Mouse (Mus musculus) adrenal gland, adult 2 months (tissue): ENCODE measurements around the gene Vegfd. TPM values are rescaled to one million over a fixed set of nuclear protein-coding genes. Genes with fewer than 3 reads are reported as not detected.

Experiments
- DNase-seq: peaks from one replicate; pipeline ENCODE4 v3.0.0; 2021
- polyA plus RNA-seq: library from polyadenylated mRNA; depleted of rRNA; stranded (reverse); fragments of >200 nt; gene quantifications from 2 replicates; pipeline ENCODE4 v1.2.3, GENCODE M21; 2012
- total RNA-seq, 2 experiments: library from RNA; stranded (reverse); gene quantifications; 2 replicates each; pipeline ENCODE4 v1.2.3; 2021

Gene Vegfd
- total and polyA plus RNA-seq, 3 experiments = 23.3 to 51.8 (median 24.7) TPM

DNA sequence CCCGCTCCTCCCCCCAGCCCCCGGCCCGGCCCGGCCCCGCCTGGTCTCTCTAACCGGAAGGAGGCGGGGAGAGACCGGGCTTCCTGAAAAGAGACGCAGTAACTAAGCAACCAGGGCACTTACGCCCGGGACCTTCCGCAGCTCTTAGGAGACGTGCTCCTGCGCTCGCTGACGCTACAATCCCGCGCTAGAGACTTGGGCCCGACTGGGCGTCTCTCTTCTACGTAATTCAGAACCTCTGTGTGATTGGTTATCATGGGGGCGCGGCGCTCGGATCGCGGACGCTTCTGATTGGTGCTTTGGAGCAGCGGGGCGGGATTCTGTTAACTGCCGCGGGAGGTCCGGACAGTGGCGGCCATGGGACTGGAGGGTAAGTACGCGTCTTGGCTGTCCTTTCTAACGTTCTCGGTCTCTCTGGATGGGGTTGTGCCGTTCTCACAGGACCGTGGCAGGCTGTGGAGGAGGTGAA is 46.3 kb downstream of the Vegfd start, which contains the start of gene Piga:
Piga (plus strand) TSS at position 317 of the 469 bp plus-strand sequence.
- DNase-seq = peak; percentile 94

DNA sequence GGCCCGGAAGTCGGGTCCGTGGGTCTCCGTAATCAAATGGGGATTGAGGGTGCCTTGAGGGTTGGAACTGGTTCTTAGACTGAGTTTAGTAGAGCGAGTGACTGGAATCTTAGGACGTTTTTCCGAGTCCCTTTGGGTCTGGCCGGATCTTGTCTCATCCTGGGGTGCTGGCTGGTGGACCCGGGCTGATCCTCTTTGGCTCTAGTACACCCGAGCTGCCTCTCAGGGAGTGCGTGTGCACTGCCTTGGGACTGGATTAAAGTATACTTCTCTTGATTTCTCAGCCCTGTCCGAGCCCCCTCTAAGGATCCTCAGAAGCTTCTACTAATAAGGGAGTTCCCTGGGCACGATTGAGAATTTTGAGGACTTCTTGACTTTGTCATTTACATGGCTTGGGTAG is 46.8 kb downstream of the Vegfd start:
- DNase-seq = no peak

DNA sequence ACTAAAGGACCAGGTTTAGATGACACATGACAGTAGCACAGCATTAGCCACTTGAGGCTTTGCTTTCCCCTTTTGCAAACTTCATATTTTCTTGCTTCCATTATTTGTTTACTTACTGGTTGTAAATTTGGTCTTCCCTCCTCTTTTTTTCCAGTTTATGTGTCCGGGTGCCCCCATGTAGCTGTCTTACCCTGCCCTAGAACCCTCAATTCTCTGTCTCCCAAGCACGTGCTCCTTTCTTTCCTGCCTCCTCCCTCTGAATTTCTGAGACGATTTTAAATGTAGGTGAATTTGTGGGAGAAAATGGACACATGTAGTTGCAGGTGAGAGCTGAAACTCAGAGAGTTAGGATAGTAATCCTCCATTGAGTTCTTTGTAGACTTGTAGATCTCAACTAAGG is 47.3 kb downstream of the Vegfd start:
- DNase-seq = no peak

DNA sequence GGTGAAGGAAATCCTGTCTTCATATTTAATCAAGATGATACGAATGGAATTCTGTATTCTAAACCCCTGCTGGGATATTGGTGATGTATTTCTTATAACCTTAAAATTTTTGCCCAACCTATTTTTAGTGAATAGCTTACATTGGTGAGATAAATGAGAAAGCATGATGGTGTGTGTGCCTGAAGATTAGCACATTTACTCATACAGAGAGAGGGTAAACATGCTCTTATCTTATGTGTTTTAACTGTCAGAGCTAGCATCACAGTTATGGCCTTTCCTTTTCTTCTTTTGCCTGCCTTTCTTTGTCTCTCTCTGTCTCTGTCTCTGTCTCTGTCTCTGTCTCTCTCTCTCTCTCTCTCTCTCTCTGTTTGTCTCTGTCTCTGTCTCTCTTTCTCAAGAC is 51.6 kb downstream of the Vegfd start:
- no peak for DNase-seq

DNA sequence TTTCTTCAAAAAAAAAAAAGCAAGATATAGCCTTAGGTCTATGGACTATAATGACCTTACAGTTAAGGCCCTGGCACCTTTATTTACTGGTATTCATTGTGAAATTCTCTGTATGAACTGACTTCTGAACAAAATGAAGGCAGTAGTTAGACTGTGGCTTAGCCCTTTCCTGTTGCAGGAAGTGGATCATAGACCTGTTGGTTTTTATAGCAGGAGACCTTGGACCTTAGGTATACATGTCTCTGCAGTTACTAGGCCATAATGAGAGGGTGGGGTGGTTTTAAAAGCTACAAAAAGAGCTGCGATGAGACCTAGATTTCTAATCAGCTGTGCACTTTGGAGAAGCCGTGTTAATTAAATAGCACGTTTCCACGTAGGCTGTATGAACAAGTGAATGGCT is 54.1 kb downstream of the Vegfd start:
- DNase-seq = no peak

DNA sequence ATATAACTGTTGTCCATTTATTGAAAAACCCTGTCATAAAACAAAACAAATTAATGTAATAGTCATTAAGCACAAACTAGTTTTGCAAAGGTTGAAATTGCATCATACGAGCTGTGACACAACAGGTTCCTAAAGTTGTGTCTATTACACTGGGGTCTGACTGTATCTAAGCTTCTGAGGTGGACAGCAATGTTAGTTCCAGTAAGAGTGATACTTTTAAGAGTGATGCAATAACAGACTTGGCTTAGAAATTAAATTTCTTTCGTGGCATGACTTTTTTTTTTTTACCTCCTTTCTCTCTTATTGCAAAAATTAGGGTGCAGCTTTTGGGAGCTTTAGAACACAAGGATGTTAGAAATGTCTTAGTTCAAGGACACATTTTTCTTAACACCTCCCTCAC is 55.0 kb downstream of the Vegfd start:
- no peak for DNase-seq

DNA sequence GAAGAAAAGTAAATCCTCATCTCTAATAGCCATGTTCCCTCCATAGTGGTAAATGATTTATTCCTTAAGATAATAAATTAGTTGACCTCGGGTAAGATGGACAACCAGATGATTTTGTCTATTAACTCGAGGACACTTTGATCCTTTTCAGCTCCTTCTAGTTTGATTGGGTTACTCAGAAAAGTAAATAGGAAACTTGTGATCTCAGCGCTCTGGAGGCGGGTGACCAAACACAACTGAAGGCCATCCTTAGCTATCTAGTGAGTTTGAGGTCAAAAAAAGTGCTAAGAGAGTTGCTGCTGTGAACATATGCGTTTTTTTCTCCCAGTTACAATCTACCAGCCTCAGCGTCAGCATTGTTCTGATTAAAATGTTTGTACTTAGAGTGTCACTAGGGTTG is 57.4 kb downstream of the Vegfd start:
- no peak for DNase-seq

DNA sequence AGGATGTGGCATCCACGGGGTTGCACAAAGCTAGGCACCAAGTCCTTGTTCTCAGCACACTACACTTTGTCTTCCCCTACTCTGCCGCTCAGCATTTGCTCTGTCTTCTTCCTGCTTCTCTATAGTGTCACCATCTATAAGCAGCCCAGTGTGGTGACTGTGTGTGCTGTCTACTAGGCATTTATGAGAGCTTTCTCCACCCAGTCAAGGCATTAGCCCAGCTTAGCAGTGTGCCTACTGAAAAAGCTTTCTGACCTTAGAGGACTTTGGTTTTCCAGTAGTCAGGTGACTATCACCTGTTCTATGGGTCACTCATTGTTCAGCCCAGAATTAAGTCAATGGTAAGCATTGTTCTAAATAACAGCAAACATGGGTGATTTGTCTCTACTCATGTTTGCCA is 58.0 kb downstream of the Vegfd start:
- no peak for DNase-seq

DNA sequence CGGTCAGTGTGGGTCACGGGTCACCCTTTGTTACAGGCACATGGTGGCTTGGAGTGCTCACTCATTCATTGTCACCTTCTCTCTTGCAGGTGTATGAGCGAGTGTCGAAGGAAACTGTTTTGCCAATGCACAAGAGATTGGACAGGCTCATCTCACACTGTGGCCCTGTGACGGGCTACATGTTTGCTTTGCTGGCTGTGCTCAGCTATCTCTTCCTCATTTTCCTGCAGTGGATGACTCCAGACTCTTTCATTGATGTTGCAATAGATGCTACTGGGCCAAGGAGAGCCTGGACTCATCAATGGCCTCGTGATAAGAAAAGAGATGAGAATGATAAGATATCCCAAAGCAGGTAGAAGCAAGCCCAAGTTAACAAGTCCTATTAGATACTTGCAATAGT is 58.4 kb downstream of the Vegfd start:
- DNase-seq = peak; percentile 40

DNA sequence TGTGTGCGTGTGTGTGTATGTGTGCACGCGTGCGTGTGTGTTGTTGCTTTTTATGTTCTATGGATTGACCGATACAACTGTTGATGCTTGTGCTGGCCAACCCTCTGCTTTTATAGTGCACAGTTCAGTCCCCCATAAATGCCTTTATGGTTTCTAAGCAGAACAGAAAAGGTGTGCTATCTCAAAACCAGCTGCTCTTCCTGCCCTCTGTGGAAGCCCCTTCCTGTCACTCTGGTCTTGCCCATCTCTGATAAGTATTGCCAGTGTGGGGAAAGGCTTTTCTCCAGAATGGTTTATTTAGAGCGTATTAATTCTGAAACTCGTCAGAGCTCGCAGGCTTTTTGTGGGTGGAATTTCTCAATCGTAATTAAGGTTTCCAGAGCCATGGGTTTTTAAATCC is 59.5 kb downstream of the Vegfd start:
- no peak for DNase-seq

DNA sequence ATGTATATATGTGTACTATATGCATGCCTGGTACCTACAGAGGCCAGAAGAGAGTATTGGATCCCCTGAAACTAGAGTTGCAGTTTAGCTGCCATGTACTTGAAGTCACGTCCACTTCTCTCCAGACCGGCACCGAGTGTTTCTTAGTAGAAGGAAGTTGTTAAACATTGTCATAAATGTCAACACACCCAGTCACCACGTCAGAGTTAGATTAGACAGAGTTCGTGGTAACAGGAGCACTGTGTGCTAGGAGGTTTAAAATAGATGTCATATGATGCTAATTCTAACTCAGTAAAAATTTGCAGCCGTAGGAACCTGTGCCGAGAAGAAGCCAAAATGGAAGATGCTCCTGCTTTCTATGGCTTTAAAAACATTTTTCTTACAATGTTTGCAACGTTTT is 63.5 kb downstream of the Vegfd start, which contains the start of gene Asb11:
Asb11 (plus strand) TSS at position 286 of the 400 bp plus-strand sequence.
- no peak for DNase-seq

DNA sequence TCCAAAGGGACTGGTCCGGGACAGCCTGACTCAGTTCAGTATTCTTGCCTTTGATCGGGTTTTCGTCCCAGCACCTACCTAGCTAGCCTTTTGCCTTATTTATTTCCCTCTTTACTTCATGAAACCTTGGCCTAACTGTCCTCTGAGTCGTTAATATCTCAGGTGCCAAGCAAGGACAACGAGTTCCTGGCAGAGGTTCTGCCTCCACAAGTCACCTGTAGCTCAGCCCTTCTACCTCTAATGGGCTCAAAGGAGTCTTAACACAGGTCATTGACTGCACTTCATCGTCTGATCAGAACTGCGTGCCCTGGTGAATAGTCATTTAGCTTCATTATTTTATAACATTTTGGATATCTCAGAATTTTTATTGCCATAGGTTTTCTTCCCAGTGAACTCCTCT is 66.3 kb downstream of the Vegfd start:
- no peak for DNase-seq

DNA sequence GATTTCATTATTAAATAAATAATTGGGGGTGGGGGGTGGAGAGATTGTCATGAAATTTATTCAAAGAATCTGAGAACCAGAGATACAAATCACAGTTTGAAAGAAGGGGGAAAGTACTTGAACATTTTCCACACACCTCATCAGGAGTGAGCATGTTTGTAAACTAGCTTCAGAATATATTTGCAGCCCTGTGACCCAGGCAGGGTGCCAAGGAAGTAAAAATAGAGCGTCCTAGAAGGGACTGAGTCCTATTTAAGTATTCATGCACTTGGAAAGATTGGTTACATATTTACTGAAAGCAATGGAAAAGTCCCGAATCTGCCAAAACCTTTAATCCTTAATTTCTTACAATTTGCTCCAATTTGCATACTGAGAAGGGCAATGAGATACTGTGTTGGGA is 67.0 kb downstream of the Vegfd start:
- DNase-seq = peak; percentile 37

DNA sequence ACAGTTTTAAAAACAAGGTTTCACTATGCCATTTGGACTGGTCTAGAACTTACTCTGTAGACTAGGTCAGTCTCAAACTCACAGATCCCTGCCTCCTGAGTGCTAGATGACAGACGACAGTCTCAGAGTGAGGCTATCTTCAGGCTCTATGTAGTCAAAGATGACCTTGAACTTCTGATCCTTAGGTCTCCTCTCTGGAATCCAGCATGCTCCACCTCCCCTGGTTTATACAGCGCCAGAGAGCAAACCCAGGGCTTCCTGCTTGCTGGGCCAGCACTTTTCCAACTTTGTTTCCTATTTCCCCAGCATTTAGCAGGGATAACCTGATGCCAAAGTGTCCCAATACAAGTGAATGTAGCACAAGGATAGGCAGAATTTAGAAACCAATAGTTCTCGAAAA is 67.5 kb downstream of the Vegfd start:
- DNase-seq = no peak

DNA sequence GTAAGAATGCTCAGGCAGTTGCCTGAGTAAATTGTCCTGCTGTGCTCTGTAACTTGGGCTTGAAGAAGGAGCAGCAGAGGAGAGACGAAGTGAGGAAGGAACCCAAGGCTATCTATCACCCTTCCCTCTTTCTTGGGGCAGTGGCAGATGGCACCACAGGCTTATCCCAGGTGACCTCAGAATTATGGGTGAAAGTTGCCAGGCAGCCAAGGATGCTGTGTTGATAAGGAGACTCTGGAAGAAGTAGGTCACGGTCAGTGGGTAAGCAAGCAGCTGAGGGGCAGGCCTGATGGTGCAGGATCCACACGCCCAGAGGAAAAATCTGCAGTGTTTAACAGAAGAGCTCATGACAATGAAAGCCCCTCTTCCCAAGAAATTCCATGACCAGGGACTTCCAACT is 68.1 kb downstream of the Vegfd start:
- DNase-seq = peak; percentile 60

DNA sequence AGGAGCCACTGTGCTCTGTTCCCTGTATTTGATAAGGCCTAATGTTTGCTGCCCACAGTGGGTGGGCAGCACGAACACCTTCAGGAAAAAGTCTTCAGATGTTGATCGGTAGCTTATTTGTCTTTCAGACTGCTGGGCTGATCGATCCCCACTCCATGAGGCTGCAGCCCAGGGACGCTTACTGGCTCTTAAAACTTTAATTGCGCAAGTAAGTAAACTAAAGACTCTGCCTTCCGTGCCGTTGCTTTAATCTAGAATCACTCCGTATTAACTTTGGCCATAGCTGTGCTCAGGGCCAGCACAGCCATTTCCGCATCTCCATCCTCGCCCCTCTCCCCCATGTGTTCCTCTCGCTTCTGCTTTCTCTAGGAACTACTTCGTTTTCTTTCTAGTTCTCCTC is 72.4 kb downstream of the Vegfd start:
- no peak for DNase-seq

DNA sequence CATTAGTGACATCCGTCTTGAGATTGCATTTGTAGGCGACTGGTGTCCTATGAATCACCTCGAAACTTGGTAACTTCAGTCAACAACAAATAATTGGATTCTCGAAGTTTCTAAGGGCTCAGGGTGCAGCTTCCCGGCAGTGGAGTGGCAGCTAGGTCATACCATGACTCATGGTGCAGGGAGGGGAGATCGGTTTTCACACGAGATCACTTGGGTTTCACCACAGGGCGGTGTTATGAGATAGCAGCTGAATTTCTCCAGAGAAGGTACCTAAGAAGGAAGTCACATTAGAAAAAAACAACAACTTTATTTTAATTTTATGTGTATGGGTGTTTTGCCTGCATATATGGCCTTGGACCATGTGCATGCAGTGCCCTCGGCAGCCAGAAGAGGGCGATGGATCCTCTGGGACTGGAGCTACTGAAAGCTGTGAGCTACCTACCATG is 73.0 kb downstream of the Vegfd start:
- DNase-seq = no peak

DNA sequence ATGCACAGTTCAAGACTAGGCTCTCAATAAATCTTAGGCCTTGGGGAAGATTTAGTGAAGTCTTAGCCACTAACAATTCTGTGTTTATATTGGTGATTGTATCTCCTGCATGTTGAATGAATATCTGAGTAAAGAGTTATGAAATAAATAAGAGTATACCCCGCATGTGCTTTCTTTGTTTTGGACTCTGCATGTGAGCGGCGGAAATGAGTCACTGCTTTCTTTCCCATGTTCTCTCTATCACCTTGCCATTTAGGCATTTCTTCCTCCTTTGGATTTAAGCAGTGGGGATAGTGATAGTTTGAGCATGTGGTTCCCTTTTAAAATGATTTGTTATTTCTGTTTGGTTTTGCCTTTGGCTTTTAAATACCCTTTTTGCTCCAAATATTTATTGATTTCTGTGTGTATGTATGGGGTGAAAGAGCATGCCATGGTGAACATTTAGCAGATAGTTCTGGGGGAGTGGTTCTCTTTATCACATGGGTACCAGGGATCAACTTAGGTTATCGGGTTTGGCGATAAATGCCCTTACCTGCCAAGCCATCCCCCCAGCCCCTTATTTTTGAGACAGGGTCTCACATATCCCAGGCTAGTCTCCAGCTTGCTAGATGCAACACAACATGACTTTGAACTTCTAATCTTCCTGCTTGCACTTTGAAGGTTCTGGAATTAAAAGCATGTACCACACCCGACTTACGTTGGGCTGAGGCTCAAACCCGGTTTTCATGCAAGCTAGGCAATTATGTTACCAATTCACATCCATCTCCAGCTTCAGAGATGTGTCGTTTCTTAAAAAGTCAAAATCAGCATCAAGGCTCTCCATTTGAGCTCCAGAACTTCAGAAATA is 73.9 kb downstream of the Vegfd start:
- DNase-seq = no peak

DNA sequence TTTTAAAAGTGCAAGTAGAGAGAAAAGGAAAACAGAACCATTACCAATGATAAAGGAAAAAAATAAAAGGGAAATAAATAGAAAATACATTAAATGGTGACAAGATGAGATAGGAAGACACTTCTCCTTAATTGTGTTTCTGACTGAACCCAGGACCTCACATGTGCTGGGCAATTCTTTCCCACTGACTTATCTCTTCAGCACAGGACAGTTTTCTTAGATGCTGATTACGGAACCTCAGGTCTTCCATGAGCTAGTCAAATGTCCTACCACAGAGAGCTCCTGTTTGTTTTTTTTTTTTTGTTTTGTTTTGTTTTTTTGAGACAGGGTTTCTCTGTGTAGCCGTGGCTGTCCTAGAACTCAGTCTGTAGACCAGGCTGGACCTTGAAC is 74.5 kb downstream of the Vegfd start:
- DNase-seq = no peak

DNA sequence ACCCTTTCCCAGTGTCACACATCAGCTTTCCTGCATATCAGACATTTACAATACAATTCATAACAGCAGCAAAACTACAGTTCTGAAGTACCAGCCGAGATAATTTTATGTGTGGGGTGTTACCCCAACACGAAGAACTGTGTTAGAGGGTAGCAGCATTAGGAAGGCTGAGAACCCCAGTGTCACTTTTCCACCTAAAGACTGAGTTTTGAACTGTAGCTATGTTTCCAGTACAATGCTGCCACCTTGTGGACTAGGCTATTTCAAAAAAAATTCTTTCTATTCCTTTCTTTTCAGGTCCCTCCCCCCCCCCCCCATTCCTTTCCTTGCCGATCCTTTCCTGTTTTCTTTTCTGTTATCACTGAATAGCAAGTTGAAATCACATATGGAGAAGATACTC is 76.0 kb downstream of the Vegfd start:
- DNase-seq = no peak
